In the genomic region with DNA sequence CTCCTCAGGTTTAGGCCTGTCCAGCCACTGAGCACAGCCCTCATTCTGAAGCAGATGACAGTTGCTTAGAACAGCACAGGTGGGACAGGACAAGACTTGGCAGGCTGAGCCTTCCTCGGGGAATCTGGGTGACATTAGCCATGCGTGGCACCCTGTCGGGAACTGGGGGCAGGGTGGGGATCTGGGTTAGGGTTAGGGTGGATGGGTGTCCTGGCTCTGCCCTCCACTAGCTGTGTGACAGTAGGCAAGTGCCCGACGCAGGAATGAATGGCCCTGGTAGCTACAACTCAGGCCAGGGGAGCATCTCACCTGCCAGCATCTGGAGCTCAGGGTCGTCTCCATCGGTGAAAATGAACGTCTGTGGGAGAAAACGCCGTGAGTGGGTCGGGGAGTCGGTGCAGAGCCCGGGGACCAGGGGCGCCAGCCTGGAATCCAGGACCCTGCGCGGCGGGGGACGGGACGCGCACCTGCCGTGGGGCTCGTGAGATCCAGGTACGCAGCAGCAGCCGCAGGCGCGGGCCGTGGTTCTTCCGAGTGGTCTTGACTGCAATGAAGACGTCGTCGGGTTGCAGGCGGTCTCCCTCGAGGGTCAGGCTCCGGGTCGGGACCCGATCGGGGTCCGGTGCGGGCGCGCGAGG, we compare ENCODE assay signal across 1 mouse cellular context.
TF ChIP-seq lines count a peak whose summit lies in the region.

No protein-coding gene starts in this region.

TF ChIP-seq in MEL, 35 proteins besides CTCF, POLR2A, EP300 and RAD21:
- no peak for TF ChIP-seq KAT2A (conservative IDR thresholded peaks at IDR 0.05; ENCODE audit: low read depth, low read length)
- TF ChIP-seq POLR2AphosphoS2 (IDR thresholded peaks at IDR 0.05; ENCODE audit: low read length) = no peak
- TF ChIP-seq ZC3H11A (IDR thresholded peaks at IDR 0.05; ENCODE audit: low read depth, low read length) = no peak
- no peak for TF ChIP-seq NELFE (IDR thresholded peaks at IDR 0.05; ENCODE audit: low read depth, low read length)
- no peak for TF ChIP-seq ELF1 (IDR thresholded peaks at IDR 0.05; ENCODE audit: low read depth, low read length)
- TF ChIP-seq ETS1 (IDR thresholded peaks at IDR 0.05; ENCODE audit: low read depth, low read length) = no peak
- no peak for TF ChIP-seq GABPA (IDR thresholded peaks at IDR 0.05; ENCODE audit: low read depth, low read length)
- no peak for TF ChIP-seq SMC3 (IDR thresholded peaks at IDR 0.05; ENCODE audit: low read depth, low read length)
- no peak for TF ChIP-seq E2F4 (IDR thresholded peaks at IDR 0.05; ENCODE audit: borderline replicate concordance, low read depth, low read length)
- TF ChIP-seq TCF12 (IDR thresholded peaks at IDR 0.05; ENCODE audit: low read depth, low read length) = no peak
- TF ChIP-seq MYB (IDR thresholded peaks at IDR 0.05; ENCODE audit: low read depth, low read length) = no peak
- TF ChIP-seq USF1 (IDR thresholded peaks at IDR 0.05; ENCODE audit: low read depth, low read length) = no peak
